Mouse (Mus musculus) ES-Bruce4 (cell line): ENCODE data around the gene Bricd5. TPM values are rescaled to one million over a fixed set of nuclear protein-coding genes. Genes with fewer than 3 reads are reported as not detected.
A peak's percentile ranks its signal among the peaks of the same experiment; 100 is the strongest.

Experiments
- H3K27ac ChIP-seq: 2 replicates; pipeline ENCODE4 v1.5.1; 2012; ENCODE audit warnings: low read length, inconsistent platforms; ENCODE audit not compliant: insufficient read depth
- H3K27me3 ChIP-seq: 2 replicates; pipeline ENCODE4 v1.6.1; 2012; ENCODE audit warnings: mild to moderate bottlenecking, low read length, inconsistent platforms; ENCODE audit not compliant: control insufficient read depth, poor library complexity, insufficient read depth, severe bottlenecking
- H3K36me3 ChIP-seq: 2 replicates; pipeline ENCODE4 v1.6.1; 2012; ENCODE audit warnings: inconsistent platforms, mild to moderate bottlenecking, low read length, moderate library complexity; ENCODE audit not compliant: control insufficient read depth, poor library complexity, insufficient read depth, severe bottlenecking
- H3K4me1 ChIP-seq: one replicate; pipeline ENCODE4 v1.8.1; 2011; ENCODE audit warnings: low read length; ENCODE audit not compliant: control insufficient read depth, insufficient read depth
- H3K4me3 ChIP-seq: 2 replicates; pipeline ENCODE4 v1.5.1; 2011; ENCODE audit warnings: low read depth, mild to moderate bottlenecking, low read length
- H3K9ac ChIP-seq: 2 replicates; pipeline ENCODE4 v1.6.1; 2012; ENCODE audit warnings: low read depth, mild to moderate bottlenecking, inconsistent platforms; ENCODE audit not compliant: poor library complexity, severe bottlenecking
- H3K9me3 ChIP-seq: replicated peaks from 2 replicates; pipeline ENCODE4 v1.6.1; 2012; ENCODE audit warnings: mild to moderate bottlenecking, low read length, inconsistent platforms; ENCODE audit not compliant: control insufficient read depth, poor library complexity, insufficient read depth, severe bottlenecking
- CTCF ChIP-seq: IDR thresholded peaks from one replicate; pipeline ENCODE4 v1.8.1; 2011; ENCODE audit warnings: low read depth, low read length
- EP300 ChIP-seq: IDR thresholded peaks from 2 replicates; pipeline ENCODE4 v1.6.1; 2011; ENCODE audit warnings: low read depth, low read length; ENCODE audit not compliant: insufficient read depth
- POLR2A ChIP-seq: IDR thresholded peaks from one replicate; pipeline ENCODE4 v1.8.1; 2011; ENCODE audit warnings: low read length; ENCODE audit not compliant: insufficient read depth
- polyA plus RNA-seq: library from polyadenylated mRNA; stranded (reverse); fragments of >200 nt; gene quantifications from 2 replicates; pipeline ENCODE4 v1.2.4, GENCODE M21; 2011; ENCODE audit warnings: low read depth; ENCODE audit not compliant: missing spikeins, insufficient read depth, insufficient read length

Gene Bricd5
- polyA plus RNA-seq, 1 experiment: not detected

- H3K4me1 ChIP-seq: peaks cover 1% of the 10 kb centered on the region
- no peaks in the 10 kb centered on the region for H3K9me3 ChIP-seq
- TF ChIP-seq POLR2A: no peak
- TF ChIP-seq CTCF: no peak
- TF ChIP-seq EP300: no peak
- no peak overlapping the region for H3K27ac ChIP-seq
- no peak overlapping the region for H3K4me3 ChIP-seq
- no peak overlapping the region for H3K9ac ChIP-seq
- peaks cover 5% of the 10 kb centered on the region; the same call in 1 of the 2 replicates for H3K36me3 ChIP-seq
- no peaks in the 10 kb centered on the region for H3K27me3 ChIP-seq
Observed at GRCm38 (mm10) chr17:24474557-24474956, 873 bp downstream of the Bricd5 start.

GRCm38 (mm10) chr17:24475586-24475985 is 1.9 kb downstream of the Bricd5 start:
- TF ChIP-seq EP300 (no peak), CTCF (no peak), POLR2A (no peak)
- Histone ChIP-seq H3K36me3 (peaks cover 5% of the 10 kb centered on the region; the same call in 1 of the 2 replicates), H3K4me1 (peaks cover 3% of the 10 kb centered on the region), H3K9ac (no peak overlapping the region), H3K27me3 (no peaks in the 10 kb centered on the region), H3K9me3 (no peaks in the 10 kb centered on the region), H3K27ac (no peak overlapping the region), H3K4me3 (no peak overlapping the region)

DNA sequence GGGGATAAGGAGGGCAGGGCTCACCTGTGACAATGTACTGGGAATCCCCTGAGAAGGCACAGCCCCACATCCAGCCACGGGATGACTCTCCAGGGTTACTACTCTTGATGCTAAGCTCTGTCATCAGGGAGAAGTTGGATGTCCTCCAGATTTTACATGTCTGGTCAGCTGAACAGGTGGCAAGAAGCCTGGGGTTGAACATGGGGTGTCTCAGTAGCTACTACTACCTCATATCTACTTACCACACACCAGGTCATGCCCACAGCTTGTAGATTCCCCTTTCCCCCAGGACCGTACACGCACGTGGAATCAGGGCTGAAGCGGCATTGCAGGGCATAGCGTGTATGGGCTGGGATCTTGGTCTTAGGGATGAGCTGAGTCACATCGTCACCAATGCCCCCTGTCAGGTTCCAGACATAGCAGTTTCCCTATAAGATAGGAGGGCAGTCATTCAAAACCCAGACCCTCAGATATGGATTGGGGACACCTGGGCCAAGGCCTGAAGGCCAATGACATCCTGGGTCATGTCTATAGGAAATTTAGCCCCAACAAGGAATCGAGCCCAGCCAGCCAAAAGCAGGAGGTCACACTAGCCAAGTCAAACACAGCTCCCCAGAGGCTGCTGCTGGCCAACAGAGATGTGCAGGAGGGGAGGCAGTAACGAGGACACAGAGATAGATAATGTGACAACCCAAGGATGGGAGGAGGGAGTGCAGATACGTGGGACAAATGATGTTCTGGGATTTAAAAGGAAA is 2.5 kb downstream of the Bricd5 start:
- H3K4me3 ChIP-seq: no peak overlapping the region
- H3K9ac ChIP-seq: no peak overlapping the region
- no peak overlapping the region for H3K27ac ChIP-seq
- no peaks in the 10 kb centered on the region for H3K9me3 ChIP-seq
- H3K36me3 ChIP-seq: peaks cover 5% of the 10 kb centered on the region; the same call in 1 of the 2 replicates
- no peaks in the 10 kb centered on the region for H3K27me3 ChIP-seq
- H3K4me1 ChIP-seq: peaks cover 3% of the 10 kb centered on the region
- TF ChIP-seq POLR2A (no peak), EP300 (no peak), CTCF (no peak)

DNA sequence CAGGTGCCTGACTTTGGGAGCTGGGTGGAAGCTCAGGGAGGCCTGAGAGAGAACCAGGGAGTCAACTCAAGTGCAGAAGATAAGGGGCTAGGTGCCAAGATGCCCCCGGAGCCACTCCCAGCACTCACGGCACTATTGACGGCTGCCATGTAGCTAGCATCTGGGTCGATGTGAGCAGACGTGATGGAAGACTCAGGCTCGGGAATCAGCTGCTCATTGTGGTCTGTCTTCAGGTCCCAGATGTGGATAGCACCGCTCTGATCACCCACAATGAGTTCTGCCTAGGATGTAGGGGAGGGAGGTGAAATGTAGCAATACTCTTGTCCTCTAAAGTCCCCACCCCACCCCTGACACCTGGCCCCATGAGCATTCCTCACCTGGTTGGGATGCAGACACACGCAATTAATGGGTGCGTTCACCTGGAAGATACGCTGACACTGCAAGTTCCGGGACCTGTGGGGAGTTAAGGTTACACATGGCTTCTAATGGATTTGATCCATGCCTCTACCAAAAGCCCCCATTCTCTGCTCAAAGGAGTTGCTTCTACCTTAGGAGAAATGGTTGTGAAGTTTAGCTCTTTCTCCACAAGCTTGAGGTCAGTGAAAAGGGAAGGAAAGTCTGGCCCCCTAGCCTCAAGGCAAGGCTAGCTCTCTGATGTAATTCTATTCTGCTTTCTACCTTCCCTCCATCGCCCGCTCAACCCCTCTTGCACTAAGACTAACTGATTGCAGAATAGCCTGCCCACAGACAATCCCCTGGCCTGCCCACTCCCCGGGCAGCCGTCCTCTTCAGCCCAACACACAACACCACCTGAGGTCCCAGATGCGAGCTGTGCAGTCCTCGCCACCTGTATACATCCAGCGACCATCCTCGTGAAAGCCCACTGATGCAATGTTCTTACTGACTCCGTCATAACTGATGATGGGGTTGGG is 3.6 kb downstream of the Bricd5 start:
- TF ChIP-seq EP300 (no peak), CTCF (no peak), POLR2A (no peak)
- no peaks in the 10 kb centered on the region for H3K9me3 ChIP-seq
- H3K36me3 ChIP-seq: peaks cover 5% of the 10 kb centered on the region; the same call in 1 of the 2 replicates
- no peaks in the 10 kb centered on the region for H3K27me3 ChIP-seq
- H3K9ac ChIP-seq: no peak overlapping the region
- H3K4me3 ChIP-seq: no peak overlapping the region
- no peak overlapping the region for H3K27ac ChIP-seq
- peaks cover 3% of the 10 kb centered on the region for H3K4me1 ChIP-seq

GRCm38 (mm10) chr17:24477985-24478600 is 4.4 kb downstream of the Bricd5 start:
- Histone ChIP-seq H3K9ac (peak overlapping the region; percentile 20), H3K4me1 (peaks cover 1% of the 10 kb centered on the region), H3K4me3 (peak overlapping the region; percentile 46), H3K9me3 (no peaks in the 10 kb centered on the region), H3K27me3 (no peaks in the 10 kb centered on the region), H3K27ac (no peak overlapping the region), H3K36me3 (peaks cover 5% of the 10 kb centered on the region; the same call in 1 of the 2 replicates)
- no peak for TF ChIP-seq CTCF
- TF ChIP-seq EP300: no peak
- TF ChIP-seq POLR2A: no peak
